Mouse (Mus musculus): ENCODE measurements at regions not wholly inside any gene's neighbourhood (a gene's known extent, or its start where the extent isn't known, plus 50 kb on each side); places are given as distances from the start of the nearest gene placed in this dataset.

- DNase-seq = no peak
Observed at GRCm38 (mm10) chr11:82668026-82668425, 96.1 kb downstream of the Cct6b start.

- no peak for DNase-seq
Observed at GRCm38 (mm10) chr11:82664076-82664475, 100.0 kb downstream of the Cct6b start.

GRCm38 (mm10) chr11:82662086-82662485 is 102.0 kb downstream of the Cct6b start:
- DNase-seq = no peak

DNA sequence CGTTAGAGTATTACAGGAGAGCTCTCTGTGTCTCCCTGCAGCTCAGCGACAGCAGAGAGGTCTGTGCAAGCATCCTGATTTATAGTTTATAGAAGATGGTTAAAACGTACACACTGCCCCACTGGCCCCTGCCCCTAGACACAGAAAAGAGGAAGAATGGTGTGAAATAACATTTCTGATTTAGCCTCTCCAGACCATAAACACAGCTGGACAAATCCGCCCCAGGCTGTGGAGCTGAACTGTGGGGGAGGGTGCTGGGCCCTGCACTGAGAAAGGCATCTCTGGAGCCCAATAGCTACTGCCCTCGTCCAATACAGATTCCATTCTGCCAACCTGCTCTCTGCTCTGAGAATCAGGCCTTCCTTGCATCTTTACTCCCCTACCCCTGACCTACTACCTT is 112.4 kb downstream of the Cct6b start:
- DNase-seq = no peak

DNA sequence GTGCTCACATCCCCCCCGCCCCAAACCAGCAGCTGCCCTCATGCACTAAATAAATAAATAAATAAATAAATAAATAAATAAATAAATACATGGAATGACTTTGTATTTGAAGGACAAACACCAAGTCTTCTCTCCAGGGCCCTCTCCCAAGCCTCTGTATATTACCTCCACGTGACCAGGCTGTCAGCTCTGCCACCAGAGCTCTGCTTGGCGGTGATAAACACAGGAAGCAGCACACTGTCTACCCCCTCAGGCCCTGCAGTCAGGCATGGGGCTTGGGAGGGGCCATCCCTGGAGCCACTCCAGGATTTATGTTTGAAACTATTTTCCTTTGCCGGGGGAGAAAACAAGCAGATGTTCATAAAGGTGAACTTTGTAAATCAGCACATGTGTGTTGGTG is 125.6 kb downstream of the Cct6b start:
- DNase-seq = no peak

- no peak for DNase-seq
Observed at GRCm38 (mm10) chr11:82632191-82632590, 131.9 kb downstream of the Cct6b start.

- DNase-seq = no peak
Observed at GRCm38 (mm10) chr11:82631387-82631786, 132.7 kb downstream of the Cct6b start.

DNA sequence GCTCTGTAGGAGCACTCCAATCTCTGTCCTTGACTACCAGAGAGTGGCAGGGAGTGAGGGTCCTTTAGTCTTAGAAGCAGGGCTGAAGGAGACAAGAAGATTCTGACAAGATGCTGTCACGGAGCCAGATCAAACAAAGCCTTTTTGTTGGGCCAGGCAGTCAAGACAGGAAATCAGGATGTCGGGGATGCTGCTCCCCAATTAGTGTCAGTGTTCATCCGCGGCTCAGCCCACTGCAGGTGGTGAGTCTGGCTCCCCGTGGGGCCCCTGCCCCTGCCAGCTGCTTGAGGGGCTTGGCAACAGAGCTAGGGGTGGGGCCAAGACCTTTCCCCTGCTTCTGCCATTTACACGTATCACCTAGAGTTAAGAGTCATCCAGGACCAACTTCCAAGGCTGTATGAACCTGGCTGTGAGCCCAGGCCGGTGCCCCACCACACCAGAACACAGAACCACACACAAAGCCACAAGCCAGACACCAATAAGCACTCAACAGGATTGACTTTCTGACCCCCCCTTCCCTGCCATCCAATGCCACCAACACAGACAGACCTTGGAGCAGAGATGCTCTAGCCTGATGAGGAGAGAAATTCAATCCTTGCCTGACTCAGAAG is 137.5 kb downstream of the Cct6b start:
- no peak for DNase-seq

GRCm38 (mm10) chr11:82621061-82621460 is 143.1 kb downstream of the Cct6b start:
- DNase-seq = no peak

- no peak for DNase-seq
Observed at GRCm38 (mm10) chr11:82619418-82619817, 144.7 kb downstream of the Cct6b start.

DNA sequence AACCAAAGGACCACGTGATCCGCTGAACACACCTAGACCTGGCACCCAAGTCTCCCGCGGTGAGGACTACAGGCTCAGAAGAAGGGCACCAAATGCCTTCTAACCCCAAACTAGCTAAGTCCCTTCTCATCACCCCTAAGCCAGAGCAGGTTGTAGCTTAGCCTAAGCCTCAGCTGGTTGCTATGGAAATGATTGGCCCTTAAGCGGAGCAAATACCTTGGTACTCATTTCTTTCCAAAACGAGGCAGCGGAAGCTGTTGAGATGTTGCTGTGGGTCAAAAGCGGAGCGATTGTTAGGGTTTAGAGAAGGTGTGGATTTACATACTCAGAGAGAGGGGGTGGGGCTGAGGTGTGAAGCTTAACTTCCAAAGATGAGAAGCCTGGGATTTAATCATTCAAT is 145.7 kb downstream of the Cct6b start:
- no peak for DNase-seq

GRCm38 (mm10) chr11:82616856-82617255 is 147.3 kb downstream of the Cct6b start:
- DNase-seq = no peak

DNA sequence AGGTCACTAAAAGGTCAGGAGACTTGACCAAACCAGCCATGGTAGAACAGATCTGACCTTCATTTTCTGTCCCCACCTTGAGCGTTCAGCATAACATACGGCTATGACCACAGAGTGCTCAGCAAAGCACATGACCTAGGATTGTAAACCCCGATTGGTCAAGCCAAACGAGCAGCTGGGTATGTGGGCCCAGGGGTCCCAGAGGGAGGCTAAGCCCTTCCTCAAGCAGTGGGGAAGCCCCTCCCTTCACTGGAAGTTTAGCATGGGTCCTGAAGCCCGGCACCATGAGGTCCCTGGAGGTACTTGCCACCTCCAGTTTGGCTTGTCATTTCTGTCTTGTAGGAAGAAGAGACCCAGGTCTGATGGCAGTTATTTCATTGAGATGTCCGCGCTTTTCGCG is 149.8 kb downstream of the Cct6b start:
- no peak for DNase-seq

GRCm38 (mm10) chr11:82613503-82613902 is 150.6 kb downstream of the Cct6b start:
- peak; percentile 67 for DNase-seq

DNA sequence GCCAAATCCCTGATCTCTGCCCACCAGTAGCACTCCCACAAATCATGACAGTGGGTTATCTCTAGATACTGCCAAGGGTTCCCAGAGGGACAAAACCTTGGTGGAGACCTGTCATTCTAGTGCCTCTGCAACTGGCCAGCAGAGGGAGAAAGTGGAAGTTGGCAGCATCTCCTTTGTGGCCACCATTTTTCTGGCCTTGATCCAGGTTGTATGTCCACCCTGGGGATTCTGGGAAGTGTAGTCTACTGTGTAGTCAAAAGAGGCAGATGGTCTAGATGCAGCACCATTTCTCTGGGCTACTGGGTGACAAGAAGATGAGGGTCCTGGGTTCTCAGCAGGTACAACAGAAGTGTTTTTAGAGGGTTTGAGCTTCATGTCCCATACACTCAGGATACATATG is 152.1 kb downstream of the Cct6b start:
- DNase-seq = peak; percentile 73

DNA sequence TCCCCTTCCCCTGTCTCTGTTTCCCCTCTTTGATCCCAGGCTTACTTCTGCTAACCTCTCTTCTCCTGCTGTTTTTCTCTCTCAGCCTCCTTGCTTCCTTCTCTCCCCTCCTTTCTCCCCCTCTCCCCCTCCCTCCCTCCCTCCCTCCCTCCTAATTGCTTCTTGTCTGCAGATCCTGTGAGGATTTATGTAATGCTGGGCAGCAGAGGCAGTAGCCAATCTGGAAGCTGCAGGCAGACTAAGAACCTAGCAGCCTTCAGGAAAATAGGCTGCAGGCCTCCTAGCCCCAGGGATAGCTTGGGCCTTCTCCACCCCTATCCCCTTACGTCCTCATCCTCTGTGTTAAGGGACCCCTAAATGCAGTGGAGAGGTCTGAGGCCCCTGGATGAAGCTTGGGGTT is 155.2 kb downstream of the Cct6b start:
- DNase-seq = no peak

- peak; percentile 16 for DNase-seq
Observed at GRCm38 (mm10) chr11:82607661-82608060, 156.5 kb downstream of the Cct6b start.

DNA sequence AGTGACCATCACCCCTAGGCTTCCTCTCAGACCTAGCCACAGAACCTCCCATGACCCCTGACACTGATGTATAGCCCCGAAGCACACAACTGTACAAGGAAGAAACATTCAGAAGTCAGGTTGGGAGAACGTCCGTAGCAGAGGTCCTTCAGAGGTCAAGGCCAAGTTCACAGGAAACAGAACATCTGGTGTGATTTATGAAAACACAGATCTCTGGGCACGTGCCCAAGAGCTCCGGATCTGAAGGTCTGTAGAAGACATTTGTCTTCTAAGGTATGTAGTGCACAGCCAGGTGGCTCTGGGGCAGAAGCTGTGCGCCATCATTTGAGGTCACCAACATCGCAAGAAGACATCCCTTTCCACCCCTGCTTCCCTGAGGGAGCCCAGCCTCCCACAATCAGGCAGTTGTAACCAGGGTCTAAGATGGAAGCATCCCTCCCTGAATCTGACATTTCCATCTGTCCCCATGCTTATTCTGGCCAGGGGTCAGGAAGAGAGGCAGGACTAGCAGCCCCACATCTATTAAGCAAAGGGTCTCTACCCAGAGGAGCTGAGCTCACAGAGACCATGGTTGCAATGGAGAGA is 159.8 kb downstream of the Cct6b start:
- DNase-seq = no peak

- no peak for DNase-seq
Observed at GRCm38 (mm10) chr11:82602818-82603217, 161.3 kb downstream of the Cct6b start.

GRCm38 (mm10) chr11:82602250-82602649 is 161.9 kb downstream of the Cct6b start:
- no peak for DNase-seq

DNA sequence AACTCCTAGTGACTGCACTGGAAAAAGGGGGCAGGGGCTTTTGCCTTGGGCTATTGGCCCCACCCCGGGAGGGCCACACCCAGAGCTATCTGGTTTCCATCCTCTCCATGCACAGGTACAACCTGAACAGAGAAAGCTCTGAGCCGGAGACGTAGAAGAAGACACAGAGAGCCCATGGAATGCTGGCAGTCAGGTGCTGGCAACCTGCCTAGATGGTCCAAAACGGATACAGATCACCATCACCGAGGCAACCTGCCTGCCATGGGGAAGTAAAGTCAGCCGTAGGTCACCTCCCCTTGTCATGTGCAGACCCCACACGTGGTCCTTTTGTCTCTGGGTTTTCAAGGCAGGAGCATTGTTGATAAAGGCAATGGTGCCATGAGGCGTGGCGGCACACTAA is 164.0 kb downstream of the Cct6b start:
- no peak for DNase-seq

DNA sequence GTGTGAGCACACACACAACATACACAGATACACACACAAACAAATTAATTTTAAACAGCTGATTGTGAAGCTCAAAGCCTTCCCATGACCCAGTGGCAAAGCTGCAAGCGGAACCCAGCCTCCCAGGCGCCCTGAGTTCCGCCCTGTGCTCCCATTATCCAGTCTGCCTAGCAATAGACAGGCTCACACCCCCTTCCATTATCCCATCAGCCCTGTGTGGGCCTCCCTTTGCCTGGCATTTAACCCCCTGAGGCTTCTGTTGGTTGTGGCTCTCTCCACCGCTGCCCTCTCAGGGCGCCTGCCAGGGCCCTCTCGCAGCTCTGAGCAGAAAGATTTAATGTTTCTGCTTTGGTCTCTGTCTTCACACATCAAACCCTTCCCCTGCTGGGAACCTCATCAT is 166.4 kb downstream of the Cct6b start:
- DNase-seq = no peak

GRCm38 (mm10) chr11:82596801-82597200 is 167.3 kb downstream of the Cct6b start:
- no peak for DNase-seq

DNA sequence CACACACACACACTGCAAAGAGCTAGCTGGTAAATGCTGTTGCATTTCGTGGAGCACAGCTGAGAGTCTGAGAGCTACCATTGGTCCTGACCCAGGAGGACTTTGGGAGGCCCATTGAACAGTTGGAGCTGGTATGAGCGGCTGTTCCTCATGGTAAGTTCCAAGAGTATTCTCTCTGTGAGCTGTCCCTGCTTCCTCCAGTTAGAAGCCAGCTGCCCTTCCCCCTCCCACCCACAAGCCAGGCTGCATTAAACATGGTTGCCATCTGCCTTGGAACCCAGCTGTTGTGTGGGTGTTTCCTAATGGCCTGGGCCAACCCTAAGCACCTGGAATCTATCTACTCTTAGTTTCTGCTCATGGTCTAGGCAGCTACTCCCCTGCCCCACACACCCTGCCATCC is 174.4 kb downstream of the Cct6b start:
- no peak for DNase-seq

- DNase-seq = no peak
Observed at GRCm38 (mm10) chr11:82588744-82589143, 175.4 kb downstream of the Cct6b start.

All from cerebellum, adult 9-11 months (tissue).